Mouse (Mus musculus) MEL (cell line): ENCODE results near the gene Gosr1. TPM values are rescaled to one million over a fixed set of nuclear protein-coding genes. Genes with fewer than 3 reads are reported as not detected.

Source experiments
- DNase-seq: peaks from one replicate; pipeline ENCODE4 v3.0.0; 2011; ENCODE audit warnings: low read depth, low spot score
- H3K27ac ChIP-seq: 2 replicates; pipeline ENCODE4 v1.5.1; 2012; ENCODE audit warnings: low read depth, mild to moderate bottlenecking, control low read depth, low read length, moderate library complexity; ENCODE audit not compliant: control insufficient read depth
- H3K27me3 ChIP-seq, 2 experiments: fragments of 150-350 bp in 1 of 2; sonication (generic) in 1 of 2; 2 replicates each; pipeline ENCODE4 v1.6.1; 2012; ENCODE audit warnings: low read length in 2 of 2, mild to moderate bottlenecking in 2 of 2, improper control_type of control experiment in 1 of 2, moderate library complexity in 1 of 2; ENCODE audit not compliant: insufficient read depth in 2 of 2, control insufficient read depth in 1 of 2
- H3K36me3 ChIP-seq, 2 experiments: 2 replicates each; pipeline ENCODE4 v1.6.1; 2012 to 2014; ENCODE audit warnings: low read length in 2 of 2, improper control_type of control experiment in 1 of 2, inconsistent platforms in 1 of 2, mild to moderate bottlenecking in 1 of 2; ENCODE audit not compliant: insufficient read depth in 2 of 2, control insufficient read depth in 1 of 2
- H3K4me1 ChIP-seq, 2 experiments: fragments of 150-350 bp in 1 of 2; sonication (generic) in 1 of 2; 2 replicates each; pipeline ENCODE4 v1.6.1; 2012; ENCODE audit warnings: low read length in 2 of 2, improper control_type of control experiment in 1 of 2, mild to moderate bottlenecking in 1 of 2; ENCODE audit not compliant: insufficient read depth in 2 of 2, control insufficient read depth in 1 of 2
- H3K4me3 ChIP-seq, 2 experiments: fragments of 150-350 bp in 1 of 2; sonication (generic) in 1 of 2; 2 replicates each; pipeline ENCODE4 v1.5.1; 2012; ENCODE audit warnings: low read depth in 2 of 2, low read length in 2 of 2, mild to moderate bottlenecking in 2 of 2, moderate library complexity in 2 of 2, control low read depth in 1 of 2, improper control_type of control experiment in 1 of 2; ENCODE audit not compliant: control insufficient read depth in 1 of 2, insufficient read depth in 1 of 2
- H3K79me2 ChIP-seq: 2 replicates; pipeline ENCODE4 v1.6.1; 2012; ENCODE audit warnings: mild to moderate bottlenecking, low read length, moderate library complexity; ENCODE audit not compliant: control insufficient read depth, poor library complexity, insufficient read depth
- H3K9ac ChIP-seq: 2 replicates; pipeline ENCODE4 v1.6.1; 2012; ENCODE audit warnings: low read depth, mild to moderate bottlenecking, control low read depth, low read length, moderate library complexity; ENCODE audit not compliant: control insufficient read depth, poor library complexity, severe bottlenecking
- H3K9me3 ChIP-seq: fragments of 150-350 bp; sonication (generic); replicated peaks from 2 replicates; pipeline ENCODE4 v1.6.1; 2012; ENCODE audit warnings: mild to moderate bottlenecking, low read length, improper control_type of control experiment, moderate library complexity; ENCODE audit not compliant: insufficient read depth
- BHLHE40 ChIP-seq: IDR thresholded peaks from 2 replicates; pipeline ENCODE4 v1.6.1; 2012; ENCODE audit warnings: low read depth, mild to moderate bottlenecking, inconsistent platforms, low read length, improper control_type of control experiment, borderline replicate concordance
- CHD1 ChIP-seq: IDR thresholded peaks from 2 replicates; pipeline ENCODE4 v1.6.1; 2012; ENCODE audit warnings: low read depth, mild to moderate bottlenecking, inconsistent platforms, low read length, improper control_type of control experiment
- CHD2 ChIP-seq: IDR thresholded peaks from 2 replicates; pipeline ENCODE4 v1.6.1; 2011; ENCODE audit warnings: low read length, improper control_type of control experiment
- CTCF ChIP-seq, 3 experiments: IDR thresholded peaks in 2 of 3; conservative IDR thresholded peaks in 1 of 3; 2 replicates each; pipeline ENCODE4 v1.5.1; 2011 to 2012; ENCODE audit warnings: low read length in 3 of 3, low read depth in 2 of 3, mild to moderate bottlenecking in 2 of 3, improper control_type of control experiment in 1 of 3, inconsistent platforms in 1 of 3, mixed read lengths in 1 of 3, moderate library complexity in 1 of 3; ENCODE audit not compliant: control insufficient read depth in 1 of 3, insufficient read depth in 1 of 3, poor library complexity in 1 of 3, severe bottlenecking in 1 of 3
- E2F4 ChIP-seq: IDR thresholded peaks from 2 replicates; pipeline ENCODE4 v1.6.1; 2011; ENCODE audit warnings: low read depth, low read length, improper control_type of control experiment, borderline replicate concordance
- ELF1 ChIP-seq: IDR thresholded peaks from 2 replicates; pipeline ENCODE4 v1.6.1; 2014; ENCODE audit warnings: low read depth, mild to moderate bottlenecking, inconsistent platforms, low read length, improper control_type of control experiment, moderate library complexity
- EP300 ChIP-seq, 2 experiments: IDR thresholded peaks; 2 replicates each; pipeline ENCODE4 v1.6.1; 2011; ENCODE audit warnings: improper control_type of control experiment in 2 of 2, low read length in 2 of 2, low read depth in 1 of 2, mild to moderate bottlenecking in 1 of 2
- ETS1 ChIP-seq: IDR thresholded peaks from 2 replicates; pipeline ENCODE4 v1.6.1; 2012; ENCODE audit warnings: low read depth, mild to moderate bottlenecking, inconsistent platforms, low read length, improper control_type of control experiment, moderate library complexity
- GABPA ChIP-seq: IDR thresholded peaks from 2 replicates; pipeline ENCODE4 v1.6.1; 2012; ENCODE audit warnings: low read depth, mild to moderate bottlenecking, inconsistent platforms, low read length, improper control_type of control experiment, moderate library complexity
- GATA1 ChIP-seq: IDR thresholded peaks from 2 replicates; pipeline ENCODE4 v1.6.1; 2011; ENCODE audit warnings: low read depth, low read length, improper control_type of control experiment
- HCFC1 ChIP-seq: IDR thresholded peaks from 2 replicates; pipeline ENCODE4 v1.6.1; 2012; ENCODE audit warnings: low read depth, mild to moderate bottlenecking, inconsistent platforms, low read length, improper control_type of control experiment, moderate library complexity
- KAT2A ChIP-seq: conservative IDR thresholded peaks from 2 replicates; pipeline ENCODE4 v1.6.1; 2012; ENCODE audit warnings: low read depth, low read length, improper control_type of control experiment, inconsistent platforms
- MAFK ChIP-seq: IDR thresholded peaks from 2 replicates; pipeline ENCODE4 v1.6.1; 2011; ENCODE audit warnings: low read depth, mild to moderate bottlenecking, low read length, improper control_type of control experiment, borderline replicate concordance
- MAX ChIP-seq: IDR thresholded peaks from 2 replicates; pipeline ENCODE4 v1.6.1; 2011; ENCODE audit warnings: low read length, improper control_type of control experiment
- MAZ ChIP-seq: IDR thresholded peaks from 2 replicates; pipeline ENCODE4 v1.6.1; 2012; ENCODE audit warnings: low read depth, mild to moderate bottlenecking, inconsistent platforms, low read length, improper control_type of control experiment
- MEF2A ChIP-seq: IDR thresholded peaks from 2 replicates; pipeline ENCODE4 v1.6.1; 2014; ENCODE audit warnings: low read depth, mild to moderate bottlenecking, inconsistent platforms, low read length, improper control_type of control experiment; ENCODE audit not compliant: poor library complexity, insufficient replicate concordance, severe bottlenecking; ENCODE audit errors: extremely low read depth
- MYB ChIP-seq: IDR thresholded peaks from 2 replicates; pipeline ENCODE4 v1.6.1; 2011; ENCODE audit warnings: mild to moderate bottlenecking, low read depth, low read length, improper control_type of control experiment
- MYC ChIP-seq: IDR thresholded peaks from 2 replicates; pipeline ENCODE4 v1.6.1; 2011; ENCODE audit warnings: low read depth, mild to moderate bottlenecking, low read length, improper control_type of control experiment, moderate library complexity
- NELFE ChIP-seq: IDR thresholded peaks from 2 replicates; pipeline ENCODE4 v1.6.1; 2011; ENCODE audit warnings: low read depth, low read length, improper control_type of control experiment
- NRF1 ChIP-seq: IDR thresholded peaks from 2 replicates; pipeline ENCODE4 v1.6.1; 2014; ENCODE audit warnings: low read depth, mild to moderate bottlenecking, inconsistent platforms, low read length, improper control_type of control experiment, moderate library complexity; ENCODE audit not compliant: poor library complexity, insufficient read depth, severe bottlenecking
- POLR2A ChIP-seq, 2 experiments: IDR thresholded peaks; 2 replicates each; pipeline ENCODE4 v1.6.1; 2011 to 2012; ENCODE audit warnings: low read length in 2 of 2, mild to moderate bottlenecking in 2 of 2, control low read depth in 1 of 2, improper control_type of control experiment in 1 of 2, low read depth in 1 of 2, moderate library complexity in 1 of 2; ENCODE audit not compliant: control insufficient read depth in 1 of 2, insufficient read depth in 1 of 2, poor library complexity in 1 of 2
- POLR2AphosphoS2 ChIP-seq: IDR thresholded peaks from 2 replicates; pipeline ENCODE4 v1.6.1; 2011; ENCODE audit warnings: low read length, improper control_type of control experiment
- POLR2AphosphoS5 ChIP-seq: IDR thresholded peaks from 2 replicates; pipeline ENCODE4 v1.6.1; 2012; ENCODE audit warnings: low read depth, borderline replicate concordance, mild to moderate bottlenecking, inconsistent platforms, low read length, moderate library complexity, mixed read lengths
- RAD21 ChIP-seq: IDR thresholded peaks from 2 replicates; pipeline ENCODE4 v1.6.1; 2011; ENCODE audit warnings: mild to moderate bottlenecking, low read depth, low read length, improper control_type of control experiment
- RCOR1 ChIP-seq: IDR thresholded peaks from 2 replicates; pipeline ENCODE4 v1.6.1; 2012; ENCODE audit warnings: low read depth, mild to moderate bottlenecking, inconsistent platforms, low read length, improper control_type of control experiment
- SIN3A ChIP-seq: IDR thresholded peaks from 2 replicates; pipeline ENCODE4 v1.6.1; 2012; ENCODE audit warnings: low read length, improper control_type of control experiment, inconsistent platforms
- SMC3 ChIP-seq: IDR thresholded peaks from 2 replicates; pipeline ENCODE4 v1.6.1; 2011; ENCODE audit warnings: low read depth, low read length, improper control_type of control experiment
- TAL1 ChIP-seq: IDR thresholded peaks from 2 replicates; pipeline ENCODE4 v1.6.1; 2012; ENCODE audit warnings: mild to moderate bottlenecking, inconsistent platforms, low read length, moderate library complexity, mixed read lengths
- TBP ChIP-seq: IDR thresholded peaks from 2 replicates; pipeline ENCODE4 v1.8.0; 2011; ENCODE audit warnings: low read depth, low read length, improper control_type of control experiment
- UBTF ChIP-seq: IDR thresholded peaks from 2 replicates; pipeline ENCODE4 v1.6.1; 2012; ENCODE audit warnings: low read depth, mild to moderate bottlenecking, inconsistent platforms, low read length, improper control_type of control experiment, moderate library complexity, borderline replicate concordance; ENCODE audit not compliant: insufficient read depth
- USF1 ChIP-seq: IDR thresholded peaks from 2 replicates; pipeline ENCODE4 v1.6.1; 2014; ENCODE audit warnings: low read depth, mild to moderate bottlenecking, inconsistent platforms, low read length, improper control_type of control experiment, moderate library complexity
- USF2 ChIP-seq, 2 experiments: IDR thresholded peaks; 2 replicates each; pipeline ENCODE4 v1.6.1; 2011 to 2012; ENCODE audit warnings: improper control_type of control experiment in 2 of 2, low read length in 2 of 2, borderline replicate concordance in 1 of 2, inconsistent platforms in 1 of 2, low read depth in 1 of 2, mild to moderate bottlenecking in 1 of 2; ENCODE audit not compliant: insufficient read depth in 1 of 2
- ZC3H11A ChIP-seq: IDR thresholded peaks from 2 replicates; pipeline ENCODE4 v1.6.1; 2012; ENCODE audit warnings: low read depth, mild to moderate bottlenecking, inconsistent platforms, low read length, improper control_type of control experiment
- ZKSCAN1 ChIP-seq: IDR thresholded peaks from 2 replicates; pipeline ENCODE4 v1.6.1; 2012; ENCODE audit warnings: low read depth, mild to moderate bottlenecking, inconsistent platforms, low read length, improper control_type of control experiment, moderate library complexity
- ZMIZ1 ChIP-seq: IDR thresholded peaks from 2 replicates; pipeline ENCODE4 v1.6.1; 2012; ENCODE audit warnings: low read depth, mild to moderate bottlenecking, inconsistent platforms, low read length, improper control_type of control experiment, moderate library complexity
- polyA plus RNA-seq, 2 experiments: library from polyadenylated mRNA; stranded (reverse) in 1 of 2; unstranded in 1 of 2; fragments of >175 nt in 1 of 2; fragments of >200 nt in 1 of 2; gene quantifications; 2 replicates each; pipeline versions ENCODE4 v1.2.1 to v1.2.4; 2012; ENCODE audit warnings: low replicate concordance in 2 of 2, low read depth in 1 of 2; ENCODE audit not compliant: insufficient read length in 2 of 2, insufficient read depth in 1 of 2, missing spikeins in 1 of 2
- total RNA-seq: library from RNA; depleted of rRNA; stranded (reverse); fragments of 300-350 nt; gene quantifications from 2 replicates; pipeline ENCODE4 v1.2.3, GENCODE M21; 2012; rRNA removed

The Gosr1 gene
- total RNA-seq (18.3 and 23.1 TPM in 2 replicates), polyA plus RNA-seq (10 to 100 TPM in 1 of 2 experiments, not detected in 1; 25.8 TPM)

DNA sequence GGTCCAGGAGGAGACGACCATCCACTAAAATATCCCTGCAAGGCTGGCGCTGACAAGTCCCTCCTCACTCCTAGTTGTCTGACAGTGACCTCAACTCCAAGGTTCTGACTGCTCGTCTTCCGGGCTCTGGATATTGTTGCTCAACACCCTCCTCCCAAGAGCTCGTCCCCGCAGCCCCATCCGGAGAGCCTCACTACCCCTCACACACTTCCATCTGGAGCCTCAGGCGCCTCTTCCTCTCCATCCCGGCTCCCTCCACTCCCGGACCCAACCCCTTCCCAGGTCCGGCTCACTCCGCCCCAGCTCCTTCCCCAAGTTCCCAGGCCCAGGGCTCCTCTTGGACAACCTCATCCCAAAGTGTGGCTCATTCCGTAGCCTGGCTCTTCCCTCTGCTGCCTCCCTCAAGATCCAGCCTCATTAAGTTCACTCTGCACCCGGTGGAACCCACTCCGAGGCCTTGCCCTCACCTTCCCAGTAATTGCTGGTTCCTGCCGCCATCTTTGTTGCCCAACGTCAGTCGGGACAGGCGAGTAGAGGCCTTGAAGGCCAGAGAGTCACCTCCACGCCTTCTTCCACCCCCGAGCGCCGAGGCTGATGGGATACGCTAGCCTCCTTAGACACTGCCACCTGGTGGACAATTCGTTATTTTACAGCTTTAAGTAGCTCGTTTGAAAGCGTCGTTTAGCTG is at the start of gene Gosr1:
TSS of gene Gosr1 (minus strand) at position 527 of the 688 bp plus-strand sequence.
- peaks cover 11% of the 10 kb centered on the region for H3K79me2 ChIP-seq
- H3K36me3 ChIP-seq, result peaks cover 6 to 8% of the 10 kb centered on the region in 2 experiments
- peak within 1 kb of the TSS; percentile 61 for H3K27ac ChIP-seq
- H3K9ac ChIP-seq, result peak within 1 kb of the TSS; percentile 94
- peak within 1 kb of the TSS; percentile 89 to 93 for H3K4me3 ChIP-seq
- H3K9me3 ChIP-seq, result no peaks in the 10 kb centered on the region
- peak; percentile 99 for DNase-seq
- H3K4me1 ChIP-seq, result peaks cover 4 to 5% of the 10 kb centered on the region in 2 experiments; a peak in 2 of 4 replicates
- H3K27me3 ChIP-seq, result peaks cover 0 to 3% of the 10 kb centered on the region in 2 experiments; a peak in 1 of 4 replicates
- TF ChIP-seq CHD2 (no peak), POLR2AphosphoS2 (peak; percentile 93), MAZ (peak; percentile 96), CTCF (IDR thresholded peaks at IDR 0.05 in 2 of 3, conservative IDR thresholded peaks at IDR 0.05 in 1 of 3; ENCODE audit: control insufficient read depth in 1 of 3, insufficient read depth in 1 of 3, low read depth in 2 of 3, low read length in 3 of 3, poor library complexity in 1 of 3, severe bottlenecking in 1 of 3) (peak; percentile 78 to 99 (median 84)), TBP (peak; percentile 96), KAT2A (peak; percentile 80), GABPA (peak; percentile 93; the same call in 1 of the 2 replicates), ETS1 (peak; percentile 64; the same call in 1 of the 2 replicates), USF1 (no peak), SMC3 (peak; percentile 65), POLR2A (IDR thresholded peaks at IDR 0.05; ENCODE audit: control insufficient read depth in 1 of 2, insufficient read depth in 1 of 2, low read depth in 1 of 2, low read length in 2 of 2, poor library complexity in 1 of 2) (peak; percentile 95 to 97), NRF1 (0 out of 2 replicates have a peak, but pooled peaks have one; percentile 9), USF2 (IDR thresholded peaks at IDR 0.05; ENCODE audit: borderline replicate concordance in 1 of 2, insufficient read depth in 1 of 2, low read depth in 1 of 2, low read length in 2 of 2) (no peak), ZMIZ1 (peak; percentile 83), POLR2AphosphoS5 (no peak), TAL1 (no peak), MEF2A (no peak), ZC3H11A (no peak), ELF1 (peak; percentile 74), E2F4 (no peak), RAD21 (no peak; the same call in 1 of the 2 replicates), MYC (peak; percentile 88), UBTF (no peak), HCFC1 (peak; percentile 96), RCOR1 (no peak; the same call in 1 of the 2 replicates), SIN3A (peak; percentile 96), BHLHE40 (0 out of 2 replicates have a peak, but pooled peaks have one; percentile 34), MAX (peak; percentile 80), GATA1 (no peak), MAFK (no peak), ZKSCAN1 (no peak), MYB (0 out of 2 replicates have a peak, but pooled peaks have one; percentile 10), CHD1 (no peak), EP300 (IDR thresholded peaks at IDR 0.05; ENCODE audit: low read depth in 1 of 2, low read length in 2 of 2) (no peak), NELFE (peak; percentile 95)
